Mouse (Mus musculus) cerebellum, postnatal 4 days (tissue): ENCODE results near the gene Msmb.

Source experiments
- DNase-seq, 2 experiments: peaks; one replicate each; pipeline ENCODE4 v3.0.0; 2022; ENCODE audit warnings: low spot score in 2 of 2, mixed read lengths in 1 of 2

The Msmb gene

GRCm38 (mm10) chr14:32145809-32146511 lies 4.1 kb downstream of the Msmb start:
- DNase-seq: no peak

- DNase-seq: no peak
Observed at GRCm38 (mm10) chr14:32146578-32146977, 4.8 kb downstream of the Msmb start.

GRCm38 (mm10) chr14:32150872-32151271 lies 9.0 kb downstream of the Msmb start:
- no peak for DNase-seq

DNA sequence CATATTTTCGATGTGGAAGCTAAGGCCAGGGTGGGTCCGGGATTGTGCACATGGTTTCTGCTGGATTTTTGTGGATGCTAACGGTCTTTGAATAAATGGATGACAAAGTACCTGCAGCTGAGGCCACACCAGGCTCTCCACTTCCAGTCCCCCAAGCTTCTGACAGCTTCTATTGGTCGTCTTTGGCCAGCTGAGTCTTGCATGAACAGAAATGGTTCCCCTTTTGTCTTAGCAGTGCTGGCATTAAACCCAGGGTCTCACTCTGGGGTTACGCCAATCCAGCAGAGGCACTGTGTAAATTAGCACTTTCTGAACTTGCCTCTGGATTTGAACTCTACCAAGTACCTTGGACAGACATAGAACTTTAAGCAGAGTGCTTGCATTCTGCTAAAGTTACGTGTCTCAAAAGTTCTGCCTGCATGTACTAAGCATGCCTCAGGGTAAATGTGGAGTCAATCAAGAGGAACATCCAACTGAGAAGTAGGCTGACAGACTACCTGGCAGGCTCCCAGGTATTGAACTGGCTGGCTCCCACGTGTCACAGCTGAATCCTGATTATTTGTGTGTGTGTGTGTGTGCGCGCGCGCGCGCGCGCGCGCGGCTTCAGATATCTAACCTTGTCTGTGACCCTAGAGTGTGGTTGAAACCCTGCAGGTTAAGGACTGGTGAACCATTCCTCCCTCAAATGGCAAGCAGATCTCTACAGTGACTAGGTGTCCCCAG lies 10.6 kb downstream of the Msmb start:
- no peak for DNase-seq

GRCm38 (mm10) chr14:32153156-32153555 lies 11.3 kb downstream of the Msmb start:
- no peak for DNase-seq

DNA sequence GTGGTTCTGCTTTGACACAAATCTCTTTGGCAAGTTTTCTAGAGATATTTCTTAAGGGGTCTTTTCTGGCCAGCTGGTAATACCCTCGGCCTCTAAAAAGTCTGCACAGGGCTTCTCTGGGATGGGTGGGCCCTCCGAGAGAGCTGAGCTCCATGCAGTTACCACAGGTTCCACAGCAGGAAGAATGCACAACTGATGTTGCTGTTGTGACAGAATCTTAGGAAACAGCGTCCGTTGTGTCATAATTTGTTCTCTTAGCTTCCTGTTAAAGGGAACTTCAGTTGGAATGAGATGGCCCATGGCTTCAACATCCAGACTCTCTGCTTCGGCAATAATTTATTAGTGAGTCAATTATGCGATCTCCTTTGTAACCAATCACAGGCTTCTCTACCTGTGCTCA lies 12.9 kb downstream of the Msmb start:
- no peak for DNase-seq

DNA sequence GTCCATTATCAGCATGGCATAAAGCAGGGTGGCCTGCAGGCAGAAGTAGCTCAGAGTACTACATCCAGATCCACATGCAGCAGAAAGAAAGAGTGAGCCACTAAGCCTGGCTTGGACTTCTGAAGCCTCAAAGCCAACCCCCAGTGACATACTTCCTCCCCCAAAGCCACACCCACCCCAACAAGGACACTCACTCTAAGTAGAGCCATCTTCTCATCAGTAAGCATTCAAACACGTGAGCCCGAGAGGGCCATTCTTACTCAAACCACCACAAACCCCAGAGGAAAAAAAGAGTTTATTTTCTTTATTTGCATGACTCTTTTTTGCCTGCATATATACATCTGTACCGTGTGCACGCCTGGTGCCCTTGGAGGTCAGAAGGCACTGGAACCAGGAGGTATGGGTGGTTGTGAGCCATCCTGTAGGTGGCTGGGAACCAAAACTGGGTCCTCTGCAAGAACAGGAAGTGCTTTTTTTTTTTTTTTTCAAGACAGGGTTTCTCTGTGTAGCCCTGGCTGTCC lies 17.4 kb downstream of the Msmb start:
- no peak for DNase-seq

GRCm38 (mm10) chr14:32159690-32160246 lies 17.9 kb downstream of the Msmb start, which contains the start of gene Ncoa4:
Gene Ncoa4, plus strand, starts transcription at chr14:32159865.
- DNase-seq: peak; percentile 92 to 99

DNA sequence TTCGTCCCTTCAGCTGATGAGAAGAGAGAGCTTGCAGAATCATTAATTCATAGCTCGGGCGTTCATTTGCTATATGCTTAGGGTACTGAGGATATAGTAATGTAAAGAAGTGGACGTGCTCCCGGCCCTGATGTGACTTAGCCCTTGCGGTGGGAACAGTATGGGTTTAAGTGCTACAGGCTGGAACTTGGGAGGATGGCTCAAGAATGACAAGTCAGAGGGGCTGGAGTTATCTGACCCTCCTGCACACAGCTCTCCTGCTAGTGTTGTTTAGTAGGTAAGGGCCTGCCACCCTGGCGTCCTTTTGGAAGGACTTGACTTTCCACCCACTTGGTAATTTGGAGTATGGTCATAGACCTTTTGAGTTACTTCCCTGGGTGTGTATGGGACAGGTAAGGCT lies 18.7 kb downstream of the Msmb start:
- DNase-seq: no peak

DNA sequence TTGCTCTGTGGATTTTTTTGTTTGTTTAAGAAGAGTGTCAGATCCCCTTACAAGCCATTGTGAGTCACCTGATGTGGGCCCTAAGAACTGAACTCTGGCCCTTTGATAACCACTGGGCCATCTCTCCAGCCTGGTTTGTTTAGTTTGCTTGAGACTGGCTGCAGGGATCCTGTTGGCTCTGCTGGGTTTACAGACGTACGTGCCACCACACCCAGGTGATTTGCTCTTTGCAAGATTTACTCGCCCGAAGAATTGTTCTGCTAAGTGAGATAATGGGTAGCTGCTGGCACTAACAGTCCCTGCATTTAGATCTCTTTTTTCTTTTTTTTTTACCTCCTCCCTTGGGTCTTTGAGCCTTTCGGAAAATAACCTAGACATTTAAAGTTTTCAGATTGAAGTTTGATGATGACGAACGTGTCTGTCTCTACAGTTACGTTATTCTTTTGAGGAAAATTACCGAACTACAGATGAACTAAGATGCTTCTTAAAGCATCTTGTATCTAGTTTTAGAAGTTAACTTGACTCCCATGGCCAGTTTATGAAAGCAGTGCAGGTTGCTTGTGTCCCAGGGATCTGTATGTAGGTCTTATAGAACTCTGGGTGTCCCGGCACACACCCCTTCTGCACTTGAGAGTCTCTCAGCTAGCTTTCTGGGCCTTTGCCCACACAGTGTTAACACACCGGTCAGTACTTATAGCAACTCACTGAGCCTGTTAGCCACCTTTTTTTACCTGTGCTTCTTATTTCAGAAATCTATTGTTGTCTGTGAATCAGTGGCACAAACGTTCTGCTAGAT lies 19.5 kb downstream of the Msmb start:
- DNase-seq: no peak

DNA sequence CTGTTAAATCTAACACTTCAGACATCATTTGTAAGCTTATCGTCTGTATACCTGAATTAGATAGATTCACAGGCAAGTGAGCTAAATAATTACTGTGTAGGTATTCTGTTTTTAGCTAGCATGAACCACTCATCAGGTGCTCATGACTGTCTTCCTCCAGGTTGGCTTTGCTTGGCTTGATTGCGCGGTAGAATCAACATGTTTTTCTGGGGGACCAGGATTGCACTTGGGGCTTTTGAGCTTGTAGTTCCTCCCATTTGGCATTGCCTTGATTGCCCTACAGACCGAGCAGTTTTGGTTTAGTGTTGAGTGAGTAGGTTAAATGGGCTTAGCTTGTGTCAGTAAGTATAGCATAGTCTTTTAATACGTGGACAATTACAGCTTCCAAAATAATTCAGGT lies 20.4 kb downstream of the Msmb start:
- DNase-seq: no peak

- DNase-seq: no peak
Observed at GRCm38 (mm10) chr14:32163203-32163888, 21.5 kb downstream of the Msmb start.

GRCm38 (mm10) chr14:32164173-32165051 lies 22.6 kb downstream of the Msmb start:
- no peak for DNase-seq

DNA sequence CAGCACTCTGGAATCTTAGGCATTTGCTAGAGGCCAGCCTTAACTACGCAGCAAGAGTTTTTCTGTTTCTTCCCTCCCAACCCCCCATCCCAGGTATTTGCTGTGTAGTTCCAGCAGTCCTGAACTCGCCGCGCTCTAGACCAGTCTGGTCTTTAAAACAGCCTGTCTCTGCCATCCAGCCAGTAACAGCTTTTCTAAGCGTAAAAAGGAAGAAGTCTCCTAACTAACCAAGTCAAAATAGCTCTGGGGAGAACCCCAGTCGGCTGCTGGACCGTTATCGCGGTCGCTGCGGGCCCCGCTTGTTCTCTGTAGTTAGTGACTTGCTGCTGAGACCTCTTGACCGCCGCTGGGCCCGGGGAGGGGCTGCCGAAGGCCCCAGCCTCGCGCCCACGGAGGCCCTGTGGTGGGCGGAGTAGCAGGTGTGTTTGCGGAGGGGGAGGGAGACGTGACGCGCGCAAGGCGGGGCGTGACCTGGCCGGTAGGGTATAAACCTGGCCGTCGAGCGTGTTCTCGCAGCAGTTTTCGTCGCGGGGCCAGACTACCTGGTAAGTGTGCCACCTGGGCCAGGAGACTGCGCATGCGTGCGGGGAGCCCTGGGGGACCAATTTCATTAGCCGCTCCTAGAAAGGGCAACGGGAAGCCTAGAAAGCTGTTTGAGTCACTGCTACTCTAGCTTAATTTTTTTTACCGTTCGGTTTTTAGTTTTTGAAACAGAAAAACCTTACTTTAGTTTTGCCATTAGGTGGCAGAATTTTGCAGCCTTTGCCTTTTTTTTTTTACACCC lies 23.6 kb downstream of the Msmb start:
- DNase-seq: peak; percentile 40 to 48

- DNase-seq: no peak
Observed at GRCm38 (mm10) chr14:32166062-32166441, 24.2 kb downstream of the Msmb start.

DNA sequence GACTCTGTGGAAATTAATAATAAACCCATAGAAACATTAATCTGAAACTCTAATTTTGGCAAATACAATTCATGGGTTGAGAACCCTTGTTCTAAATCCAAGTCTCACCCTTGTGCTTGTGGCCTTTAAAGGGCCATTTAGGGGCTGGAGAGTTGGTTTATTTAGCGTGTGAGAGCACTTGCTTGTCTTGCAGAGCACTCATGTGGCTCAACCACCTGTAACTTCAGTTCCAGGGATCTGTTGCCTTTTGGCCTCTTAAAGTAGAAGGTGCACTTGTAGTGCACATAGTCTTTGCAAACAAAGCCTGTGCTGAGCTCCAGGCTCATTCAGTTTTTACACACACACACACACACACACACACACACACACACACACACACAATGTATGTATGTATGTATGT lies 25.0 kb downstream of the Msmb start:
- no peak for DNase-seq

- DNase-seq: no peak
Observed at GRCm38 (mm10) chr14:32167326-32167725, 25.5 kb downstream of the Msmb start.

DNA sequence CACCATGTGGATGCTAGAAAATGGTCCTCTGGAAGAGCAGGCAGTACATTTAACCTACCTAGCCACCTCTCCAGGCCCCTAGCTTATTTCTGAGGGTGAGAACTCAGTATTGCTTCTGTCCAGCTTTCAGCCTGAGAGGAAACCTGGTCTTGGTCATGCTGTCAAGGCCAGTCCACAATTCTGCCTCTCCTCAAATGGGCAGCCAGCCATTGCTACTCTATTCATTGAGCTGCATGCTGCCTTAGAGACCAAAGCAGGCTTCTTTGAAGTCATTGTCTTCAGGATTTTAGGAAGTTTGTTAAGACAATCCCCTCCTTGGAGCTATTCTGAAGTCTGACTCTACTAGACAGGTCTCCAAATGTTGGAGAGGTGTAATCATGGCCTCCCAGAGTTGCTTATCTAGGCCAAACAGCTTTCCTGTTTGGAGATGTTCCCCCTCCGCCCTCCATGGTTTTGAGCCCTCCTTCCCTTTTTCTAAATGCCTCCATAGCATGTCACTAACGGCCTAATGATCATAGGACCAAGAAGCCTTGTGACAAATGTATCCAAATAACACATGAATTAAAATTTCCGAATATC lies 26.9 kb downstream of the Msmb start:
- DNase-seq: no peak

GRCm38 (mm10) chr14:32170137-32170536 lies 28.3 kb downstream of the Msmb start:
- DNase-seq: no peak
